26 mouse cellular contexts compared by ENCODE assay signal in genomic region chr7:113691756-113692155, GRCm38 (mm10).
DNase-seq lines count a peak whose midpoint lies in the region; ATAC-seq and TF ChIP-seq lines count a peak whose summit lies in the region.
"Had no signal": no experiment of that assay in that cellular context is flagged by ENCODE, and none has a peak within 500 bp of the region (broad histone marks: within the 10 kb centered on the region; RNA-seq: fewer than 3 reads in every experiment).

No protein-coding gene starts in this region.

- peak; percentile 41 for DNase-seq in forebrain, postnatal 0 days
- DNase-seq in hindbrain, postnatal 0 days (ENCODE audit: low spot score) = peak; percentile 59
- no peak for DNase-seq in midbrain, embryonic 10.5 days (ENCODE audit: low spot score)
- peak; percentile 43 for DNase-seq in brain, embryonic 14.5 days (ENCODE audit: low read depth)
- no peak for DNase-seq in lung, adult 2 months
- DNase-seq: adrenal gland, adult 2 months; adrenal gland, postnatal 14 days; cerebellum, adult 18-20 months; cerebellum, adult 9-10 months; cerebellum, postnatal 14 days; gastrocnemius, adult 2 months; gastrocnemius, postnatal 14 days; heart, adult 18-20 months; heart, postnatal 14 days; heart, postnatal 4 days had no signal

- H3K9me3 ChIP-seq in forebrain, postnatal 0 days (ENCODE audit: low read length) = no peaks in the 10 kb centered on the region
- no peaks in the 10 kb centered on the region for H3K9me3 ChIP-seq in forebrain, embryonic 16.5 days (ENCODE audit: control insufficient read depth, low read length)
- H3K9me3 ChIP-seq in hindbrain, postnatal 0 days (ENCODE audit: low read length) = no peaks in the 10 kb centered on the region
- no peaks in the 10 kb centered on the region for H3K9me3 ChIP-seq in hindbrain, embryonic 12.5 days (replicated peaks)
- H3K9me3 ChIP-seq in midbrain, embryonic 10.5 days (replicated peaks) = no peaks in the 10 kb centered on the region
- no peaks in the 10 kb centered on the region for H3K9me3 ChIP-seq in midbrain, embryonic 16.5 days (replicated peaks; ENCODE audit: control insufficient read depth, low read length, poor library complexity, severe bottlenecking)
- H3K9me3 ChIP-seq: embryonic facial prominence, embryonic 12.5 days; forebrain, embryonic 13.5 days; heart, embryonic 10.5 days; heart, embryonic 13.5 days had no signal

- H3K4me1 ChIP-seq in forebrain, postnatal 0 days (ENCODE audit: insufficient read depth) = no peaks in the 10 kb centered on the region
- H3K4me1 ChIP-seq in forebrain, embryonic 16.5 days (replicated peaks; ENCODE audit: control insufficient read depth, insufficient read depth, low read length) = no peaks in the 10 kb centered on the region
- no peaks in the 10 kb centered on the region for H3K4me1 ChIP-seq in hindbrain, postnatal 0 days (ENCODE audit: insufficient read depth, low read length)
- peaks cover 27% of the 10 kb centered on the region for H3K4me1 ChIP-seq in hindbrain, embryonic 12.5 days
- H3K4me1 ChIP-seq in midbrain, embryonic 10.5 days = peaks cover 45% of the 10 kb centered on the region
- peaks cover 5% of the 10 kb centered on the region; the same call in 1 of the 2 replicates for H3K4me1 ChIP-seq in midbrain, embryonic 16.5 days (ENCODE audit: control insufficient read depth, insufficient read depth, low read length)
- H3K4me1 ChIP-seq in lung, adult 2 months (ENCODE audit: control insufficient read depth, insufficient read depth, low read length) = peaks cover 6% of the 10 kb centered on the region

- no peak overlapping the region for H3K4me2 ChIP-seq in forebrain, postnatal 0 days (ENCODE audit: low read depth)
- H3K4me2 ChIP-seq in forebrain, embryonic 16.5 days (ENCODE audit: low read length) = no peak overlapping the region
- H3K4me2 ChIP-seq in hindbrain, postnatal 0 days (ENCODE audit: low read depth, low read length) = no peak overlapping the region
- no peak overlapping the region for H3K4me2 ChIP-seq in hindbrain, embryonic 12.5 days (replicated peaks)
- H3K4me2 ChIP-seq in midbrain, embryonic 16.5 days (ENCODE audit: low read length) = no peak overlapping the region
- H3K4me2 ChIP-seq: embryonic facial prominence, embryonic 12.5 days; forebrain, embryonic 13.5 days; heart, embryonic 13.5 days; hindbrain, embryonic 14.5 days had no signal

- no peak overlapping the region for H3K27ac ChIP-seq in forebrain, postnatal 0 days (ENCODE audit: low read depth, low read length)
- no peak overlapping the region for H3K27ac ChIP-seq in forebrain, embryonic 16.5 days (ENCODE audit: low read length)
- H3K27ac ChIP-seq in hindbrain, postnatal 0 days = no peak overlapping the region
- no peak overlapping the region for H3K27ac ChIP-seq in hindbrain, embryonic 12.5 days
- peak overlapping the region; percentile 29; the same call in 1 of the 2 replicates for H3K27ac ChIP-seq in midbrain, embryonic 10.5 days (replicated peaks)
- H3K27ac ChIP-seq in midbrain, embryonic 16.5 days (ENCODE audit: low read length) = no peak overlapping the region
- H3K27ac ChIP-seq: embryonic facial prominence, embryonic 12.5 days; forebrain, embryonic 13.5 days; gastrocnemius, adult 2 months; heart, embryonic 10.5 days; heart, embryonic 13.5 days; hindbrain, embryonic 14.5 days had no signal

- H3K9ac ChIP-seq in forebrain, postnatal 0 days = no peak overlapping the region
- no peak overlapping the region for H3K9ac ChIP-seq in forebrain, embryonic 16.5 days (replicated peaks; ENCODE audit: low read depth, low read length)
- H3K9ac ChIP-seq in hindbrain, postnatal 0 days (replicated peaks; ENCODE audit: low read length) = no peak overlapping the region
- no peak overlapping the region for H3K9ac ChIP-seq in hindbrain, embryonic 12.5 days
- H3K9ac ChIP-seq in midbrain, embryonic 16.5 days (ENCODE audit: low read depth, low read length) = no peak overlapping the region
- H3K9ac ChIP-seq: embryonic facial prominence, embryonic 12.5 days; forebrain, embryonic 13.5 days; heart, embryonic 13.5 days; hindbrain, embryonic 14.5 days had no signal

- H3K27me3 ChIP-seq in forebrain, postnatal 0 days (ENCODE audit: insufficient read depth, low read length) = no peaks in the 10 kb centered on the region
- H3K27me3 ChIP-seq in forebrain, embryonic 16.5 days (replicated peaks; ENCODE audit: control insufficient read depth, insufficient read depth, low read length) = no peaks in the 10 kb centered on the region
- H3K27me3 ChIP-seq in hindbrain, postnatal 0 days (ENCODE audit: insufficient read depth, low read length) = no peaks in the 10 kb centered on the region
- H3K27me3 ChIP-seq in hindbrain, embryonic 12.5 days = no peaks in the 10 kb centered on the region
- H3K27me3 ChIP-seq in midbrain, embryonic 10.5 days (ENCODE audit: low read depth, poor library complexity, severe bottlenecking) = no peaks in the 10 kb centered on the region
- no peaks in the 10 kb centered on the region for H3K27me3 ChIP-seq in midbrain, embryonic 16.5 days (ENCODE audit: control insufficient read depth, insufficient read depth, low read depth, low read length)
- H3K27me3 ChIP-seq: embryonic facial prominence, embryonic 12.5 days; forebrain, embryonic 13.5 days; heart, embryonic 13.5 days had no signal

- ATAC-seq in forebrain, postnatal 0 days = no peak
- ATAC-seq in forebrain, embryonic 16.5 days = no peak
- ATAC-seq in hindbrain, postnatal 0 days = no peak
- no peak for ATAC-seq in hindbrain, embryonic 12.5 days (ENCODE audit: low FRiP score)
- no peak for ATAC-seq in midbrain, embryonic 16.5 days
- ATAC-seq: CD4-positive, CD25-positive, alpha-beta regulatory T cell, adult 4 months; forebrain, embryonic 13.5 days; intestine, postnatal 0 days had no signal

- TF ChIP-seq POLR2A in brain, embryonic 14.5 days (IDR thresholded peaks at IDR 0.05; ENCODE audit: borderline replicate concordance, extremely low read depth, insufficient read depth, insufficient read length, poor library complexity, severe bottlenecking) = no peak
- no peak for TF ChIP-seq POLR2A in lung, adult 2 months (IDR thresholded peaks at IDR 0.05; ENCODE audit: borderline replicate concordance, extremely low read depth, low read depth, low read length)

- no peak overlapping the region for H3K4me3 ChIP-seq in forebrain, postnatal 0 days (ENCODE audit: low read depth, low read length)
- H3K4me3 ChIP-seq in forebrain, embryonic 16.5 days (replicated peaks; ENCODE audit: low read length) = no peak overlapping the region
- H3K4me3 ChIP-seq in hindbrain, postnatal 0 days (ENCODE audit: low read length) = no peak overlapping the region
- H3K4me3 ChIP-seq in hindbrain, embryonic 12.5 days = no peak overlapping the region
- H3K4me3 ChIP-seq in midbrain, embryonic 10.5 days = no peak overlapping the region
- H3K4me3 ChIP-seq in midbrain, embryonic 16.5 days (ENCODE audit: low read depth, low read length) = no peak overlapping the region
- H3K4me3 ChIP-seq in lung, adult 2 months (replicated peaks; ENCODE audit: extremely low read depth, low read depth, low read length) = no peak overlapping the region
- H3K4me3 ChIP-seq: embryonic facial prominence, embryonic 12.5 days; erythroblast, embryonic 14.5 days; forebrain, embryonic 13.5 days; gastrocnemius, adult 2 months; heart, embryonic 10.5 days; heart, embryonic 13.5 days had no signal

- 20% methylated on average over 2 of the region's 2 CpGs for WGBS in forebrain, postnatal 0 days
- WGBS in forebrain, embryonic 16.5 days = 17% methylated on average over 2 of the region's 2 CpGs
- 22% methylated on average over 2 of the region's 2 CpGs for WGBS in hindbrain, postnatal 0 days
- WGBS in hindbrain, embryonic 12.5 days = 55% methylated on average over 2 of the region's 2 CpGs
- 78% methylated on average over 2 of the region's 2 CpGs for WGBS in midbrain, embryonic 10.5 days
- 40% methylated on average over 2 of the region's 2 CpGs for WGBS in midbrain, embryonic 16.5 days
- WGBS in lung, adult 2 months = 54% methylated on average over 2 of the region's 2 CpGs

- no peak for TF ChIP-seq CTCF in forebrain, postnatal 0 days (IDR thresholded peaks at IDR 0.05; ENCODE audit: low read depth)
- TF ChIP-seq CTCF in hindbrain, postnatal 0 days (IDR thresholded peaks at IDR 0.05; ENCODE audit: low read depth) = no peak
- no peak for TF ChIP-seq CTCF in brain, embryonic 14.5 days (IDR thresholded peaks at IDR 0.05; ENCODE audit: borderline replicate concordance, extremely low read depth, insufficient read depth, insufficient read length)
- TF ChIP-seq CTCF in lung, adult 2 months (IDR thresholded peaks at IDR 0.05; ENCODE audit: insufficient read depth, low read length) = no peak

- no peaks in the 10 kb centered on the region for H3K36me3 ChIP-seq in forebrain, postnatal 0 days (ENCODE audit: insufficient read depth)
- no peaks in the 10 kb centered on the region for H3K36me3 ChIP-seq in forebrain, embryonic 16.5 days (ENCODE audit: control insufficient read depth, insufficient read depth)
- no peaks in the 10 kb centered on the region for H3K36me3 ChIP-seq in hindbrain, postnatal 0 days (ENCODE audit: insufficient read depth, low read length)
- no peaks in the 10 kb centered on the region for H3K36me3 ChIP-seq in hindbrain, embryonic 12.5 days
- no peaks in the 10 kb centered on the region for H3K36me3 ChIP-seq in midbrain, embryonic 10.5 days
- H3K36me3 ChIP-seq in midbrain, embryonic 16.5 days (ENCODE audit: control insufficient read depth, insufficient read depth, low read length) = no peaks in the 10 kb centered on the region
- H3K36me3 ChIP-seq: embryonic facial prominence, embryonic 12.5 days; heart, embryonic 10.5 days; heart, embryonic 13.5 days had no signal

Comparison
In these comparisons a context has a peak if more than half of its experiments do, and no peak if none do; other contexts are left out.
1. DNase-seq: peak in forebrain, postnatal 0 days (single experiment), hindbrain, postnatal 0 days (single experiment) and brain, embryonic 14.5 days (single experiment); none in midbrain, embryonic 10.5 days (single experiment) and lung, adult 2 months (single experiment).